Mouse (Mus musculus): Measurements from ENCODE around the gene Park7. TPM values are rescaled to one million over a fixed set of nuclear protein-coding genes. Genes with fewer than 3 reads are reported as not detected.
"Not testable (repeated sequence)": the region's sequence is repeated elsewhere in the genome, so short reads cannot be mapped to it uniquely, and the experiment has no call there.

The Park7 gene
- total and polyA plus RNA-seq, 3 experiments: 337 to 555 (median 495) TPM

DNA sequence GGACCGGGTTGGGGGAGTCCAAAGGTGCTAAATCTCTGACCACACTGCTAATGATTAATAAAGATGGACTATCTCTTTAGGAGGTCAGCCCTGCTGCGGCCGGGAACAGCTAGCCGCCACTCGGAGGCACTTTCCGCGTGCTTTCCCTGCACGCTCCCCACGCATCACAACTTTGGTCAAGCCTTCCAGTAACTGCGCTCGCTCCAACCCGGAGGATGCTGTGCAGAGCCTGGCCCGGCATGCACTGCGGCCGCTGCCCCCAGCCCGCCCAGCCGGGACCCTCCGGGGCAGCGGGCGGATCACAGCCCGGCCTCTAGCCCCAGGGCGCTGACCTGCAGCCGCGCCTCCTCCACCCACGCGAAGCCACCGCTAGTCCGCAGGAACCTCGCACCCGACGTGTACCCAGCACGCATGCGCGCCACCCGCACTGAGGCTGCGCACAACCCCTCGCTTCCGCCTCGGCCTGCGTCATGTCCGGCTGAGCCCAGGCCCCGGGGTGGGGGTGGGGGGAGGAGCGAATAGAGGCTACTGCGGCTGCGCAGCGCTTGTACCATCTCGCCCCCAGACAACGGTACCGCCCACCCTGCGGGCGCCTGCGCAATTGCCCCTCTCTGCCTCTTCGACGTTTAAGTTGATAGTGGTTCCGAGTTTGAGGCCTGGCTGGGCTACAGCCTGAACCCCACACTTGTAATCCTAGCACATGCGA lies 4.6 kb downstream of the Park7 start (continued):
- TF ChIP-seq UBTF (IDR thresholded peaks at IDR 0.05; ENCODE audit: low read depth, low read length) (peak; percentile 80; the same call in 1 of the 2 replicates), KAT2A (IDR thresholded peaks at IDR 0.05; ENCODE audit: insufficient replicate concordance, low read length) (peak; percentile 81; the same call in 1 of the 2 replicates), MAX (IDR thresholded peaks at IDR 0.05; ENCODE audit: low read length) (peak; percentile 87)

DNA sequence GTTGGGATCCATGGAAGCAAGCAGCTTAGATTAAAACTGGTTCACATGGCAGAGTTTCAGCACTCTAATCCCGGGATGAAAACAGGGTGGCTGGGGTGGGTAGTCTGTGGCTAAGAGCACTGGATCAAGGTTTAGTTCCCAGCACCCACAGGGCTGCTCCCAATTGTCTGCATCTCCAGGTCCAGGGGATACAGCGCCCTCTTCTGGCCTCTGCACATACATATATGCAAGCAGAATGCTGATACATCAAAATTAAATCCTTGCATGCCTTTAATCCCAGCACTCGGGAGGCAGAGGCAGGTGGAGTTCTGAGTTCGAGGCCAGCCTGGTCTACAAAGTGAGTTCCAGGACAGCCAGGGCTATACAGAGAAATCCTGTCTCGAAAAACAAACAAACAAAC lies 5.7 kb downstream of the Park7 start:
- Histone ChIP-seq H3K4me3 (replicated peaks in 1 of 3; ENCODE audit: low read depth in 2 of 3, low read length in 2 of 3, poor library complexity in 1 of 3) (peak overlapping the region in 1 of 3 experiments; percentile 88), H3K36me3 (replicated peaks in 1 of 2; ENCODE audit: control insufficient read depth in 1 of 2, insufficient read depth in 1 of 2, low read length in 1 of 2) (peaks cover 33 to 43% of the 10 kb centered on the region in 2 experiments), H3K4me2 (ENCODE audit: insufficient read depth, low read depth, poor library complexity, severe bottlenecking) (peak overlapping the region; percentile 75; the same call in 1 of the 2 replicates), H3K4me1 (ENCODE audit: control insufficient read depth in 1 of 2, insufficient read depth in 2 of 2) (peaks cover 8 to 45% of the 10 kb centered on the region in 2 experiments), H3K9ac (ENCODE audit: insufficient read depth, low read depth) (0 out of 2 replicates have a peak overlapping the region, but pooled peaks have one; percentile 65), H3K79me2 (replicated peaks; ENCODE audit: control insufficient read depth, extremely low read depth, insufficient read depth, poor library complexity, severe bottlenecking) (peaks cover 27% of the 10 kb centered on the region)
- H3K27me3 ChIP-seq (replicated peaks); dilution Hi-C loops (cut with MboI; ENCODE audit: extremely low pct_ligation_motif_present, extremely low pct_unique_long_range_greater_than_20kb, low sequenced_read_pairs); in situ Hi-C loops (cut with MboI; ENCODE audit: low pct_ligation_motif_present, low pct_unique_long_range_greater_than_20kb, low sequenced_read_pairs); H3K27ac ChIP-seq (ENCODE audit: insufficient read depth, low read depth); H3K9me3 ChIP-seq (replicated peaks; ENCODE audit: low read length): not testable (repeated sequence)
- DNase-seq (ENCODE audit: extremely low read depth): peak; percentile 62
- TF ChIP-seq CTCF (conservative IDR thresholded peaks at IDR 0.05 in 1 of 2, IDR thresholded peaks at IDR 0.05 in 1 of 2; ENCODE audit: low read depth in 2 of 2, low read length in 2 of 2) (peak; percentile 31 to 41; a peak in 3 of 4 replicates), MAFK (IDR thresholded peaks at IDR 0.05; ENCODE audit: insufficient replicate concordance, low read length) (peak; percentile 89)

DNA sequence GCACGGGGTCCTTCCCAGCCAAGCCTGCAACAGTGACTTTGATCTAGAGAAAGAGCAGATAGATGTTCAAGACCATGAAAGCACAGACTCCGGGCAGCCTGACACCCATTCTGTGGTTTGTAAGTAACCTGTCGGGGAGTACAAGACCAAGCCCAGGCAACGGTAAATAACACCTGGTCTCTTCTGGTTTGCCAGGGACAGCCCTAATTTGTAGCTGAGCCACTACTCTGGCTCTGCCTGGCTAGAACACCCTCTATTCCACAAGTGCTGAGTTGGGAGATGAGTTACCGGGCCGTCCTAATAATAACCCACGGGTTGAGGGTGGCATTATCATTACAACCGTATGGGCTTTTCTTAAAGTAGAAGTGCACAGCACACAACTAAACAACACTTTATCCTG lies 7.1 kb downstream of the Park7 start:
- no peak for TF ChIP-seq MAX (IDR thresholded peaks at IDR 0.05; ENCODE audit: low read length)
- no peak for TF ChIP-seq USF1 (IDR thresholded peaks at IDR 0.05; ENCODE audit: low read depth, low read length)
- no peak for TF ChIP-seq GABPA (IDR thresholded peaks at IDR 0.05; ENCODE audit: insufficient replicate concordance, low read depth, low read length)
- no peak for TF ChIP-seq ETS1 (conservative IDR thresholded peaks at IDR 0.05; ENCODE audit: low read depth, low read length)
- TF ChIP-seq ELF1 (IDR thresholded peaks at IDR 0.05; ENCODE audit: low read depth, low read length): no peak
- no peak for TF ChIP-seq ZNF384 (IDR thresholded peaks at IDR 0.05; ENCODE audit: low read depth, low read length)
- TF ChIP-seq USF2 (conservative IDR thresholded peaks at IDR 0.05; ENCODE audit: low read depth, low read length): no peak
- no peak for TF ChIP-seq NRF1 (IDR thresholded peaks at IDR 0.05; ENCODE audit: low read depth, low read length)
- TF ChIP-seq MYC (IDR thresholded peaks at IDR 0.05; ENCODE audit: low read depth, low read length): no peak
- no peak for TF ChIP-seq JUND (conservative IDR thresholded peaks at IDR 0.05; ENCODE audit: low read depth, low read length)
- no peak for TF ChIP-seq E2F4 (IDR thresholded peaks at IDR 0.05; ENCODE audit: insufficient replicate concordance, low read depth, low read length)
- TF ChIP-seq ZC3H11A (IDR thresholded peaks at IDR 0.05; ENCODE audit: low read depth, low read length): no peak
- no peak for TF ChIP-seq RAD21 (IDR thresholded peaks at IDR 0.05; ENCODE audit: low read depth, low read length)
- no peak for TF ChIP-seq ZMIZ1 (IDR thresholded peaks at IDR 0.05; ENCODE audit: low read depth, low read length)
- no peak for TF ChIP-seq MAFK (IDR thresholded peaks at IDR 0.05; ENCODE audit: insufficient replicate concordance, low read length)
- TF ChIP-seq MEF2A (IDR thresholded peaks at IDR 0.05; ENCODE audit: borderline replicate concordance, low read depth, low read length): no peak
- no peak for TF ChIP-seq EP300 (IDR thresholded peaks at IDR 0.05; ENCODE audit: low read length)
- no peak overlapping the region for H3K4me3 ChIP-seq (replicated peaks in 1 of 3; ENCODE audit: low read depth in 2 of 3, low read length in 2 of 3, poor library complexity in 1 of 3)

More for the DNA sequence above, 7.1 kb downstream of the Park7 start:
- in situ Hi-C loops (cut with MboI; ENCODE audit: low pct_ligation_motif_present, low pct_unique_long_range_greater_than_20kb, low sequenced_read_pairs): no loop called here
- DNase-seq (ENCODE audit: extremely low read depth): no peak
- H3K4me2 ChIP-seq (ENCODE audit: insufficient read depth, low read depth, poor library complexity, severe bottlenecking): no peak overlapping the region
- no peaks in the 10 kb centered on the region for H3K27me3 ChIP-seq (replicated peaks)
- peaks cover 45 to 54% of the 10 kb centered on the region in 2 experiments for H3K36me3 ChIP-seq (replicated peaks in 1 of 2; ENCODE audit: control insufficient read depth in 1 of 2, insufficient read depth in 1 of 2, low read length in 1 of 2)
- peaks cover 27% of the 10 kb centered on the region for H3K79me2 ChIP-seq (replicated peaks; ENCODE audit: control insufficient read depth, extremely low read depth, insufficient read depth, poor library complexity, severe bottlenecking)
- H3K9ac ChIP-seq (ENCODE audit: insufficient read depth, low read depth): no peak overlapping the region
- H3K27ac ChIP-seq (ENCODE audit: insufficient read depth, low read depth): no peak overlapping the region
- peaks cover 6 to 46% of the 10 kb centered on the region in 2 experiments for H3K4me1 ChIP-seq (ENCODE audit: control insufficient read depth in 1 of 2, insufficient read depth in 2 of 2)
- H3K9me3 ChIP-seq (replicated peaks; ENCODE audit: low read length): no peaks in the 10 kb centered on the region
- dilution Hi-C loops (cut with MboI; ENCODE audit: extremely low pct_ligation_motif_present, extremely low pct_unique_long_range_greater_than_20kb, low sequenced_read_pairs): no loop called here

Data from CH12.LX (cell line).